Mouse (Mus musculus): ENCODE results near the gene Tmem206.
A peak's percentile ranks its signal among the peaks of the same experiment; 100 is the strongest.

DNA sequence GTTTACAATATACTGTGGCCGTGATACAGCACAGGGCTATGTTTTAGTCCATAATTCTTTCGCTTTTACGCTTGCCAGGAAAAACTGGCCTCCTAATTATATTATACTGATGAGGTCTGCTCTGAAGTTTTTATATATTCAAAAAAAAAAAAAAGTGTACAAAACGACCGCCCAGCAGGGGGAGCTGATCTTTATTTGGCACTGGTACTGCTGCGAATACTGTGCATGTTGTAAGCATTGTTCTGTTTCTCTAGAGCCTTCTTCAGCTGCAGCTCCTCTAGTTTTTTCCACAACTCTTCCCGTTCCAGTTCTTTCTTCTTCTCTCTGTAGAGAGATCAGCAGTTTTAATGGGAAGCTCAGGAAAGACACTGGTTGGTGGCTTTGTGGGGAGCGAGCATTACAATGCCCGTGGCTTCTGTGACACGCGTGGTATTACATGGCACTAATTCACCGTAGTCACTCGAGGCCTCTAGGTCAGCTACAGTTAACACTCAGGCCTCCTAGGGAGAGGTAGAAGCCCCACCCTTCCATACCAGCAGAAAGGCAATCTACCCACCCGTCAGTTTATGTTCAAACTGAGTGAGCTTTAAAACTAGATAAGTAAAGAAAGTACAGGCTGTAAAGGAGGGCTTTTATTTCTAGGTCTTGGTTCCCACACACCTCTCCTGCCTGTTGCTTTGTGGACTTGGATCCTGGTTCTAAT is 27.2 kb downstream of the Tmem206 start:
- TF ChIP-seq POLR2A (IDR thresholded peaks at IDR 0.05; ENCODE audit: borderline replicate concordance, extremely low read depth, low read depth, low read length), result no peak
- TF ChIP-seq CTCF (IDR thresholded peaks at IDR 0.05; ENCODE audit: insufficient read depth, low read length), result peak; percentile 31

All from lung, adult 2 months (tissue).